Mouse (Mus musculus) hindbrain, embryonic 15.5 days (tissue): ENCODE results near the gene Mark3. TPM values are rescaled to one million over a fixed set of nuclear protein-coding genes. Genes with fewer than 3 reads are reported as not detected.

Experiments
- polyA plus RNA-seq: library from polyadenylated mRNA; unstranded; fragments of >200 nt; fragmentation: Nextera tagmentation; extraction: Ambion mirVana; gene quantifications from 2 replicates; pipeline ENCODE4 v1.2.1, GENCODE M21; 2015

Gene Mark3
- polyA plus RNA-seq, 1 experiment from 2014 or later: 52.2 TPM

Other genes starting within 250 kb of the Mark3 start
- 41.2 and 42.4 TPM in 2 replicates for gene Cdc42bpb, start 196.8 kb upstream of the Mark3 start, polyA plus RNA-seq
- 1.6 and 1.9 TPM in 2 replicates for gene Lbhd2, start 167.7 kb upstream of the Mark3 start, polyA plus RNA-seq
- 2.2 and 2.9 TPM in 2 replicates for gene Exoc3l4, start 157.5 kb upstream of the Mark3 start, polyA plus RNA-seq
- 0.49 and 1.6 TPM in 2 replicates for gene Tnfaip2, start 132.1 kb upstream of the Mark3 start, polyA plus RNA-seq
- gene Gm266, start 88.7 kb upstream of the Mark3 start, polyA plus RNA-seq: 3.1 and 3.4 TPM in 2 replicates
- gene Eif5, start 36.5 kb upstream of the Mark3 start, polyA plus RNA-seq: 490 and 510 TPM in 2 replicates
- gene Ckb, start 97.8 kb downstream of the Mark3 start, polyA plus RNA-seq: 1,741 and 1,830 TPM in 2 replicates
- gene Trmt61a, start 103.6 kb downstream of the Mark3 start, polyA plus RNA-seq: 11.5 and 12.0 TPM in 2 replicates
- gene Bag5, start 138.7 kb downstream of the Mark3 start, polyA plus RNA-seq: 65.1 and 67.8 TPM in 2 replicates
- gene Apopt1, start 138.7 kb downstream of the Mark3 start, polyA plus RNA-seq: 50.7 and 52.9 TPM in 2 replicates
- 578 and 629 TPM in 2 replicates for gene Klc1, start 184.3 kb downstream of the Mark3 start, polyA plus RNA-seq
- gene Xrcc3, start 239.3 kb downstream of the Mark3 start, polyA plus RNA-seq: 3.7 TPM in 2 replicates
- 43.8 and 46.4 TPM in 2 replicates for gene Zfyve21, start 239.6 kb downstream of the Mark3 start, polyA plus RNA-seq